Mouse (Mus musculus) midbrain, embryonic 10.5 days (tissue): ENCODE measurements around the gene Mtg2. TPM values are rescaled to one million over a fixed set of nuclear protein-coding genes. Genes with fewer than 3 reads are reported as not detected.

Source experiments
- DNase-seq: peaks from one replicate; pipeline ENCODE4 v3.0.0-alpha.2; 2017; ENCODE audit warnings: low spot score
- H3K27ac ChIP-seq: fragments of 300-500 bp; sonication (generic); replicated peaks from 2 replicates; pipeline ENCODE4 v1.5.1; 2016; ENCODE audit warnings: mild to moderate bottlenecking
- H3K27me3 ChIP-seq: fragments of 300-500 bp; sonication (generic); 2 replicates; pipeline ENCODE4 v1.6.1; 2016; ENCODE audit warnings: low read depth, mild to moderate bottlenecking; ENCODE audit not compliant: poor library complexity, severe bottlenecking
- H3K36me3 ChIP-seq: fragments of 300-500 bp; sonication (generic); 2 replicates; pipeline ENCODE4 v1.6.1; 2016; ENCODE audit warnings: mild to moderate bottlenecking, moderate library complexity
- H3K4me1 ChIP-seq: fragments of 300-500 bp; sonication (generic); 2 replicates; pipeline ENCODE4 v1.6.1; 2016
- H3K4me3 ChIP-seq: fragments of 300-500 bp; sonication (generic); 2 replicates; pipeline ENCODE4 v1.5.1; 2016; ENCODE audit warnings: mild to moderate bottlenecking, moderate library complexity
- H3K9me3 ChIP-seq: fragments of 300-500 bp; sonication (generic); replicated peaks from 2 replicates; pipeline ENCODE4 v1.6.1; 2016; ENCODE audit warnings: mild to moderate bottlenecking
- WGBS: fragments of 180-500 bp; shearing (Covaris S2); methylation state at CpG from one replicate; pipeline ENCODE4 v1.1.7; 2016; 5-methylcytosine and 5-hydroxymethylcytosine counted together
- polyA plus RNA-seq: library from polyadenylated mRNA; unstranded; fragments of >200 nt; fragmentation: Nextera tagmentation; extraction: Ambion mirVana; gene quantifications from 2 replicates; pipeline ENCODE4 v1.2.1, GENCODE M21; 2016

The Mtg2 gene
- 33.2 and 37.9 TPM in 2 replicates for polyA plus RNA-seq

DNA sequence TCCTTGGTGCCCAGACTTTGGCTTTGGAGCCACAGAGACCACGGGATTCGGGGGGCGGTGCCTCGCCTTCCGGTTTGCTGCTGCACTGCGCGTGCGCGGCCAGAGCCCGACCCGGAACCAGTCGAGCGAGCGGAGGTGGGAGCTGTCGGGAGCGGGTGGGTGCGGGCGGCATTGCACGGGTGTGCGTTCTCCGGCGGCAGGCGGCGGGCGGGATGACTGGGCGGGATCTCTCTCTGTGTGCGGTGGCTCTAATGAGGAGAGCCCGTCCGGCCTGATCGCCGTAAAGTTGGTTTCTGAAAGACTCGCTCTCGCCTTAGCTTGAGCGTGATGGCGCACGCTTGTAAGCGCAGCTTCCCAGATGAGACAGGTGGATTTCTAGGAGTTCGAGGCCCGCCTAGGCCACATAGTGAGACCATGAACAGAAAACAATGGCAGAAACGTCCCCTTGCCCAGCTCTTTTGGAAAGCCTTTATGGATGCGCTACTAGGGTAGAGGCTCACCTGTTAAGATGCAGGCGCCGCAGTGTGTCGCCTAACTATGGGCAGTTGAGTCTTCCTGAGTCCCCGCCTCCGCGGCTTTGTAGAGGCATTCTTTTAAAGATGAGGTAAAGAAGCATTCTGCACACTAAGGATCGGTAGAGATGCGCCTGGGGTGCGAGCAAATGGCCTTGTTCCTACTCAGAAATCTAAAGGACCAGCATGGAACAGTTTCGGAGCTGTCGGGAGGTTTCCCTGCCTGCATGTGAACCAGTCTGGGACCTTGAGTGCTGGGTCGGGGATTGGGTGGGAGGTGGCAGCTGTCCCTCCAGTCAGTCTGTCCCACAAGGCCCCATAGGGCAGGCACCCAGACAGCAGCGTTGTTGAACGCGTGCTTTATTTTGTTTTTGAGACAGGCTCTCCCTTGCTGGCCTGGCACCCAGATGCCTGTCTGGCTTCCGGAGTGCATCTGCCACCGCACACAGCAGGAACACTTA, at the start of gene Mtg2:
Gene Mtg2 (plus strand): TSS at position 108 of the 973 bp plus-strand sequence.
- WGBS: 7% methylated on average over 58 of the region's 58 CpGs
- peaks cover 18% of the 10 kb centered on the region for H3K4me1 ChIP-seq
- DNase-seq: peak; percentile 95

DNA sequence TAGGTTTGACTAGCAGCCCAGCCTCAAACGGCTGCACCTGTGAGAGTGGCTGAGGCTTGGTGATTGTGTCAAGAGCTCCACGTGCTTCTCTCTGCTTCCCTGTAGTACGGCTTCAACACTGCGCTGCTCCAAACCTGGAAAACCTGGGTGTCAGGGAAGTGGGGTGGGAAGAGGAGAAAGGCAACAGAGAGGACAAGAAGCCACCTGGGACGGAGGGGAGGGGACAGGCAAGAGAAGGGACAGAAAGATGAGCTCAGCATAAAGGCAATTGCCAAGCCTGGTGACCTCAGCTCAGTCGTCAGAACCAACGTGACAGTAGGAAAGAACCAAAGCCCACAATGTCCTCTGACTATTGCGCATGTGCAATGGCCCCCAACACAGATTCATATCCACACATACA, 49.5 kb upstream of the Mtg2 start:
- Histone ChIP-seq H3K4me3 (no peak overlapping the region), H3K27me3 (peaks cover 33% of the 10 kb centered on the region), H3K9me3 (no peaks in the 10 kb centered on the region), H3K36me3 (no peaks in the 10 kb centered on the region), H3K27ac (no peak overlapping the region), H3K4me1 (peaks cover 19% of the 10 kb centered on the region)
- WGBS: 81% methylated on average over 8 of the region's 8 CpGs
- DNase-seq: no peak

More for the DNA sequence above, at the start of gene Mtg2:
- H3K4me3 ChIP-seq: peak within 1 kb of the TSS; percentile 77
- peak within 1 kb of the TSS; percentile 90 for H3K27ac ChIP-seq
- no peaks in the 10 kb centered on the region for H3K27me3 ChIP-seq
- peaks cover 36% of the 10 kb centered on the region for H3K36me3 ChIP-seq
- peaks cover 1% of the 10 kb centered on the region; the same call in 1 of the 2 replicates for H3K9me3 ChIP-seq

DNA sequence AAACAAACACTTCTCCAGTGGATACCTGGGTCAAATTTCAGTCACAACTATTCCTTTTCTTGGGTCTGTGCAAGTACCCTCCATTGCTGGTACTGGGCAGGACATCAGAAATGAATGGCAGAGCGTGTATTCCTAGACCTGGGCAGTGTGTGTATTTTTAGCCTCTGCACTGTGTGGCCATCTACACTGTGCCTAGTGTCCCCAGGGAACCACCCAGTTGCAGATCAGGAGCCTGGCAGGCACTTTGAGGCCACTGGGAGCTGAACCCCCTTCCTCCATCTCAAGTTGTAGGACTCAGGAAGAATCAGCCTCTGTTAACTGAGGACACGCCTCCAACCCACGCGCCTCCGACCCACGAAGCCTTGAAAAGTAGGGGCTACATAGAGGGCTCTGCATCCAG, 47.6 kb upstream of the Mtg2 start:
- Histone ChIP-seq H3K4me1 (peaks cover 34% of the 10 kb centered on the region), H3K4me3 (no peak overlapping the region), H3K27ac (no peak overlapping the region), H3K9me3 (no peaks in the 10 kb centered on the region), H3K27me3 (peaks cover 33% of the 10 kb centered on the region), H3K36me3 (peaks cover 13% of the 10 kb centered on the region)
- 79% methylated on average over 6 of the region's 6 CpGs for WGBS
- no peak for DNase-seq

DNA sequence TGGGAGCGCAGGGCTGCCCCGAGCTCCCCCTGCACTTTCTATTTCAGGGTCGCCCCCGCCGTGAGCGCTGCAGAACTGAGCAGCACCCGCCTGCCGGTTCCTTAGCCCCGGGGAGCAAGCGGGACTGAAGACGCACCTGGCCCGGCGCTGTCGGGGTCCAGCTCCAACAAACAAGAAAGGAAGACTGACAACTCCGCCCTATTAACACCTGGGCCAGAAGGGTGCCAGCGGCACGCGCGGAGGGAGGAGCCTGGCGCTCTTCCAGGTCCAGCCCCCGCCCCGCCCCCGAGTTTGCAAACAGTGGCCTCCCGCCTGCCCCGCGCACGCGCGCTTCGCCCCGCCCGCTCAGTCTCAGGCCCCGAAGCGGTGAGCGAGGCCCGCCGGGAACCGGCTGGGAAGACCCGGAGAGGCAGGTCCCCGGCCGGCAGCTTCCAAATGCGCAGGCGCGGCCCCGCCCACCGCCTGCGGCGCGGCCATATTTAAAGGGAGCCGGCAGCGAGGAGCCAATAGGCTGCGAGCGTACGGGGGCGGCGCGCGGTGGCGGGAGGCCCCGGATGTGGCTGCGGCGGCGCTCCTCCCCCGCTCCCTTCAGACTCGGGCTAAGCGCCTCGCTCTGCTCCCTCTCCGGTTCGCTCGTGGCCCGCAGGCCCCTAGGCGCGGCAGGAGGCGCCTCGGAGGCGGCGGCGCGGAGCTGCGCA, 45.8 kb upstream of the Mtg2 start, which contains the start of gene Lsm14b:
Gene Lsm14b (plus strand): TSS at position 587 of the 698 bp plus-strand sequence.
- Histone ChIP-seq H3K4me3 (peak within 1 kb of the TSS; percentile 100), H3K27ac (peak within 1 kb of the TSS; percentile 98)
- WGBS: under 1% methylated on average over 79 of the region's 80 CpGs

DNA sequence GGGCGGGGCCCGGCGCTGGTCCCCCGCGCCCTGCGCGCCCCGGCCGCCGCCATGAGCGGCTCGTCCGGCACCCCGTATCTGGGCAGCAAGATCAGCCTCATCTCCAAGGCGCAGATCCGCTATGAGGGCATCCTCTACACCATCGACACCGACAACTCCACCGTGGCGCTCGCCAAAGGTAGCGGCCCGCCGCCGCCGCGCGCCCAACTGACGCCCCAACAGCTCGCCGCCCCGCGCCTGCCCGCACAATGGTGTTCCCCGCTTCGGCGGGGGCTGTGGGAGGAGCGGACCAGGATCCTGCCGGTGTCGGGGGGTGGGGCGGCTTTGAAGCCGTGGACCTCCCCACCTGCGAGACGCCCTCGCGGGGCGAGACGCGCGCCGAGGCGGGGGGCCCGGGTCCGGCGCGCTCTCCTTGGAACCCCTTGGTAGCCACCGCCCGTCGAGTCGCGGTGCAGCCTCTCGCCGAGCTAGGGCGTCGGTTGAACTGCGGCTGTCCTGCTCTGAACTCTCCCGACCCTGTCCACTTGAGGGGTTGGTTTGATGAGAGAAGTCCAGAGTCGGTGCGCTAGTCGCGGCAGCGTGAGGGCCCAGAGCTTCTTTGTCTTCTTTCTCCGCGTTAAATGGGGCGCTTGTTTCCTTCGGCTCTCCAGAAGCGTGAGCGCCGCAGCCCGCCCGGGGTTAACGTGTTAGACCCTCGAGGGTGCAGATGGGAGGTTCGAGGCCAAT, 45.1 kb upstream of the Mtg2 start:
- H3K9me3 ChIP-seq: no peaks in the 10 kb centered on the region
- DNase-seq: peak; percentile 57
- H3K4me1 ChIP-seq: peaks cover 49% of the 10 kb centered on the region
- WGBS: under 1% methylated on average over 83 of the region's 84 CpGs
- H3K27ac ChIP-seq: peak overlapping the region; percentile 98
- H3K36me3 ChIP-seq: peaks cover 38% of the 10 kb centered on the region
- peak overlapping the region; percentile 100 for H3K4me3 ChIP-seq
- H3K27me3 ChIP-seq: peaks cover 26% of the 10 kb centered on the region

More for the DNA sequence above, 45.8 kb upstream of the Mtg2 start, which contains the start of gene Lsm14b:
- no peaks in the 10 kb centered on the region for H3K9me3 ChIP-seq
- peaks cover 31% of the 10 kb centered on the region for H3K36me3 ChIP-seq
- H3K27me3 ChIP-seq: peaks cover 26% of the 10 kb centered on the region
- H3K4me1 ChIP-seq: peaks cover 49% of the 10 kb centered on the region
- peak; percentile 100 for DNase-seq

DNA sequence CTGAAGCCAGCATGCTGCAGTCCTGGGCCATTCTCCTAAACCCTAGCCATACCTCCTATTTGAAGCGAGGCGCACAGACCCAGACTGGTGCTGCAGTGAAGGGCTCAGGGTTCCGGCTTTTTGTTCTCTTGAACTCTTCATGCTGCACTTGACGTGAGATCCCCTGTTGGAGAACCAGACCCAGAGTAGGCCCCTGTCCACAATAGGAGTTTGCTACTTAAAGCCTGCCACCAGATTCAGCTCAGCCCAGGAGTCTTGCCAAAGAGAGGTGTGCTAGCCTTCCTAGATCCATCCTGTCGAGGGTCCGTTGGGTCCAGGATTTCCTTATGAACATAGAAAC, 44.6 kb upstream of the Mtg2 start:
- Histone ChIP-seq H3K9me3 (no peaks in the 10 kb centered on the region), H3K4me1 (peaks cover 49% of the 10 kb centered on the region), H3K27ac (peak overlapping the region; percentile 98), H3K36me3 (peaks cover 43% of the 10 kb centered on the region), H3K27me3 (peaks cover 23% of the 10 kb centered on the region), H3K4me3 (peak overlapping the region; percentile 100)
- DNase-seq: no peak
- WGBS: 8% methylated on average over 6 of the region's 6 CpGs

DNA sequence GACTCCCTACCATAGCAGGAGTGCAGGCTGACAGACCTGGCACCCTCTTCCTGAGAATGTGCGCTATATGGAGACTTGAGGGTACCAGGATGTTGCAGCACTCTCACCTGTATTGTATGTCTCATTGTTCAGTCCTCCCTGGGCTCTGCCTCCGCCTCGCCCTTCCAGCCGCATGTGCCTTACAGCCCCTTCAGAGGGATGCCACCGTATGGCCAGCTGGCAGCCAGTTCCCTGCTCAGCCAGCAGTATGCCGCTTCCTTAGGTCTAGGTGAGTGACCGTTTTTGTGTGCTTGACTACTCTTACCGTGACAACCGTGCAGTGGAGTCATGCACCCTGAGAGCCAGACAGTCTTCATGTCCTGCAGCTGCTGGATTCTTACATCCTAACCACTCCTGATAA, 42.6 kb upstream of the Mtg2 start:
- H3K4me1 ChIP-seq: peaks cover 49% of the 10 kb centered on the region
- no peaks in the 10 kb centered on the region for H3K9me3 ChIP-seq
- H3K4me3 ChIP-seq: peak overlapping the region; percentile 100
- no peak for DNase-seq
- no peak overlapping the region for H3K27ac ChIP-seq
- 88% methylated on average over 9 of the region's 9 CpGs for WGBS
- peaks cover 63% of the 10 kb centered on the region for H3K36me3 ChIP-seq
- H3K27me3 ChIP-seq: peaks cover 11% of the 10 kb centered on the region

DNA sequence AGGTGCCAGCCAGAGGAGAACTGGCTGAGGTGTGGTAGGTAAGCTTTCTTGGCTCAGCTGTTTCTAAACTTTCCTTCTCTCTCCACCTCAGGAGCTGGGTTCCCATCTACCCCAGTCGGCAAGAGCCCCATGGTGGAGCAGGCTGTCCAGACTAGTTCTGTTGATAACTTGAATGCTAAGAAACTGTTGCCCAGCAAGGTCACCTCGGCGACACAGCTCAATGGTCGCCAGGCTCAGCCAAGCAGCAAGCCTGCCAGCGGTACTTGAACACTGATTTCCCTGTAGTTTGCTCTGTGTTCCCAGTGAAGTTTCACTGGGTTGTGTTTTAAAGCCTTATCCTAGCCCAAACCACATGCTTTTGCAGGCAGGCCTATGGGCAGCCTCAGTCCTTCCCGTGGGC, 39.1 kb upstream of the Mtg2 start:
- Histone ChIP-seq H3K27ac (no peak overlapping the region), H3K4me1 (peaks cover 30% of the 10 kb centered on the region), H3K4me3 (no peak overlapping the region; the same call in 1 of the 2 replicates), H3K36me3 (peaks cover 98% of the 10 kb centered on the region), H3K27me3 (no peaks in the 10 kb centered on the region), H3K9me3 (no peaks in the 10 kb centered on the region)
- WGBS: 88% methylated on average over 6 of the region's 6 CpGs
- no peak for DNase-seq

DNA sequence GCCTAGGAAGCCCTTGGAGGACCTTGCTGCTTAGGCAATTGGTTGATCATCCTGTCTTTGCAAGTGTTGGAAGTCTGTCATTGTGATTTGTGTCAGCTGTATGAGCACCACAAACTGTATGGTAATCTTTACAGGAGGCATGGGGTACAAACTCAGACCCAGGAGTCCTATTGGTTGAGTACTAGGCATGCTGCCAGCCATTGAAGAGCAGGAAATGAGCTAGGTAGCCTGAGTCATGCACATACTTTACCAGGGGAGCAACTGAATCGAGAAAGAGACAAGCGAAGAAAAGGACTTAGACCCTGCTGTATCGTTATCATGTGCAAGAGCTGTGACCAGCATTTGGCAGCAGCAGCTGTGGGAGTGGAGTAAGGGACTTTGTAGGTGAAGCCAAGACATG, 37.5 kb upstream of the Mtg2 start:
- H3K4me3 ChIP-seq: no peak overlapping the region
- no peaks in the 10 kb centered on the region for H3K9me3 ChIP-seq
- peaks cover 13% of the 10 kb centered on the region for H3K4me1 ChIP-seq
- DNase-seq: no peak
- 94% methylated on average over 3 of the region's 3 CpGs for WGBS
- H3K36me3 ChIP-seq: peaks cover 100% of the 10 kb centered on the region
- H3K27me3 ChIP-seq: no peaks in the 10 kb centered on the region
- H3K27ac ChIP-seq: no peak overlapping the region

DNA sequence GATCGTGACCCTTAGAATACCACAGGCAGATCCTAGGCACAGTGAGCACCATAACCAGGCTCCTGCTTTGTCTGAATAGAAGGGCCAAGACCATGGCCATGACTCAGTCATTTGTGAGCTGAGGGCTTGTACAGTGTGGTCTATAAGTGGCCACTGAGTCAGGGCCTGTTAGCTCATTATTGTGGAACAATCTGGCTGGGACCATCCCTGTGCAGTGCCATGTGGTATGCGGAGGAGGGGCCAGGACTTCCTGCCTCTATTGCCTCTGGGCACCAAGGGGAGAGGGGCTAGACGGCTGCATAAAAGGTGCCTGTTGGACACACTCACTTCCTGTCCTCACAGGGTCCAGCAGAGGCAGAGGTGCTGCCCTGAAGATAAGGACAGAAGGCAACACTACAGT, 36.4 kb upstream of the Mtg2 start:
- H3K36me3 ChIP-seq: peaks cover 100% of the 10 kb centered on the region
- 86% methylated on average over 3 of the region's 3 CpGs for WGBS
- no peak overlapping the region for H3K4me3 ChIP-seq

DNA sequence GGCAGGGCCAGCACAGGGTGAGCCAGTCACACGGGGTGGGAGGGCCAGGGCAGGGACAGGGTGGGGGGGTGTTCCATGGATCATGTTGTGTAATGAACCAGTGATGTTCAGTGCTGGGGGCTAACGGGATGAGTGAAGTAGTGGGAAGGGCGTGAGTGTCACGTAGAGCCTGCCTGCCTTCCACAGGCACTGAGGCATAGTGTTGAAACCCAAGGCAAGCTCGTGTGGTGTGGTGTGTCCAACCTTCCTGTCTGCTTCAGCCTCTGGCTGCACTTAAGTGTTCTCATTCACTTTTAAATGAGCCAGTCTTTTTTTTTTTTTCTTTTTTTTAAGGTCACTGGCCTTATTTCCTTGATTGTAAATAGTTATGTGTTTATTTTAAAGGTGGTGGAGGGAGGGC, 35.6 kb upstream of the Mtg2 start:
- Histone ChIP-seq H3K4me3 (no peak overlapping the region), H3K36me3 (peaks cover 100% of the 10 kb centered on the region), H3K27me3 (no peaks in the 10 kb centered on the region), H3K4me1 (peaks cover 3% of the 10 kb centered on the region; the same call in 1 of the 2 replicates), H3K27ac (no peak overlapping the region), H3K9me3 (no peaks in the 10 kb centered on the region)
- no peak for DNase-seq
- 91% methylated on average over 5 of the region's 5 CpGs for WGBS

More for the DNA sequence above, 36.4 kb upstream of the Mtg2 start:
- Histone ChIP-seq H3K27ac (no peak overlapping the region), H3K4me1 (0 out of 2 replicates have a peak, but pooled peaks cover 5% of the 10 kb centered on the region), H3K27me3 (no peaks in the 10 kb centered on the region), H3K9me3 (no peaks in the 10 kb centered on the region)
- no peak for DNase-seq

DNA sequence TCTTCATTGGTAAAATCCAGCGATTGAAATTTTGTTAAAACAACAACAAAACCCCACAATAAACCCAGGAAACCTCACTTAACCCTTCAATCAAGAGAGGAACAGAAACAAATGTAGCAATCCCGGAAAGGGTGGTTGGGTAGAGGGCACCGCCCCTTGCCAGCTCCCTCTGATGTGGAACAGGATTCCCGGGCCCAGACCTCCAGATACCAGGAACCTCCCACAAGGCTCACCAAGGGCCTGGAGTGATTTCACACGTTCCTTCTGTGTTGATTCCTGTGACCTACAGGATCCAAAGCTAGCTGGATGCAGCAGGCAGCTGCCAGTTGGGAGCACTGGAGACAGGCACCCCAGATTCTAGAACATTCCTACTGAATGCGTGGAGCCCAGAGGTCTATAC, 30.0 kb upstream of the Mtg2 start:
- H3K27ac ChIP-seq: no peak overlapping the region
- H3K4me3 ChIP-seq: peak overlapping the region; percentile 81
- no peaks in the 10 kb centered on the region for H3K27me3 ChIP-seq
- 64% methylated on average over 6 of the region's 6 CpGs for WGBS
- H3K9me3 ChIP-seq: no peaks in the 10 kb centered on the region
- peaks cover 47% of the 10 kb centered on the region for H3K36me3 ChIP-seq
- DNase-seq: no peak
- peaks cover 45% of the 10 kb centered on the region for H3K4me1 ChIP-seq
